ENCODE assay signal across 8 mouse cellular contexts in the genomic region with DNA sequence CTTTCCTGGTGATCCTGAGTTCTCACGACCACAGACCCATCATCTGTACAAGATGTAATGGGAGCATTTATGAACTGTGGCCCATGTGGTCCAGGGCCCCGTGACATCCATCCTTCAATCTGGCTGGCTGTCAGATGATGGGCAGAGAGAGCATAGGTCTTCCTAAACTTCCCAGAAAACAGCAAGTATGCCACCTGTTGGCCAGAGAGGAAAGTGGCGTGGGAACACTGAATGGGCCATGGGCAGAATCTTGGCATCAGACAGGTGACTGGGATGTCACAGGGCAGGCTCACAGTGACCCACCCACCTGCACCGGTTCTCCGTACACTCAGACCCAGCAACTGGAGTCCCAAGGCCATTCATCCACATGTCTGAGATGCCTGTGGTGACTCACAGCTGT. TPM values are rescaled to one million over a fixed set of nuclear protein-coding genes. Genes with fewer than 3 reads are reported as not detected.
DNase-seq lines count a peak whose midpoint lies in the region; TF ChIP-seq lines count a peak whose summit lies in the region.
"Had no signal": no experiment of that assay in that cellular context is flagged by ENCODE, and none has a peak within 500 bp of the region (broad histone marks: within the 10 kb centered on the region; RNA-seq: fewer than 3 reads in every experiment).

No protein-coding gene starts in this region.

- no peak overlapping the region for H3K27ac ChIP-seq in left cerebral cortex, adult 2 months
- H3K27ac ChIP-seq: limb, embryonic 13.5 days had no signal

- TF ChIP-seq CTCF in left cerebral cortex, adult 2 months (IDR thresholded peaks at IDR 0.05), result peak; percentile 72

- DNase-seq in left cerebral cortex, adult 2 months (ENCODE audit: extremely low spot score in 1 of 2, low spot score in 2 of 2), result no peak
- no peak for DNase-seq in left cerebral cortex, adult 11 months (ENCODE audit: low spot score)
- DNase-seq in Muller cell, postnatal 12 days (ENCODE audit: inconsistent ontology term), result peak; percentile 75
- peak; percentile 30 for DNase-seq in c-Kit-positive CD71-negative TER-119-negative erythroid progenitor cells, embryonic 14.5 days (ENCODE audit: low read depth)
- DNase-seq in kidney, postnatal 10 days, result peak; percentile 73
- DNase-seq in spleen, postnatal 36 days (ENCODE audit: low spot score in 2 of 2), result peak; percentile 35 to 52
- no peak for DNase-seq in right cerebral cortex, adult 18-20 months

- H3K4me3 ChIP-seq in left cerebral cortex, adult 2 months, result no peak overlapping the region
- H3K4me3 ChIP-seq: limb, embryonic 13.5 days had no signal

- intact Hi-C loops in left cerebral cortex, adult 2 months (cut with DNase I), result no loop called here

RNA-seq across cellular contexts. Expression of a gene that starts 4.4 kb away (rescaled TPM):
- 10 to 100 TPM; 10.4 to 11.0 TPM for total RNA-seq in left cerebral cortex, adult 2 months (2021)

RNA-seq across cellular contexts. Expression of a gene that starts 6.5 kb away (rescaled TPM):
- total RNA-seq in left cerebral cortex, adult 2 months (2021), result 100 to 1,000 TPM; 190 to 202 TPM

RNA-seq across cellular contexts. Expression of a gene that starts 23.5 kb away (rescaled TPM):
- 1 to 10 TPM; 1.8 to 2.6 TPM for total RNA-seq in left cerebral cortex, adult 2 months (2021)

RNA-seq across cellular contexts. Expression of a gene that starts 23.8 kb away (rescaled TPM):
- 10 to 100 TPM; 64.0 to 70.5 TPM for total RNA-seq in left cerebral cortex, adult 2 months (2021)

RNA-seq across cellular contexts. Expression of a gene that starts 30.4 kb away (rescaled TPM):
- 100 to 1,000 TPM; 102 to 104 TPM for total RNA-seq in left cerebral cortex, adult 2 months (2021)

Comparison
In these comparisons a context has a peak if more than half of its experiments do, and no peak if none do; other contexts are left out.
1. DNase-seq: peak in Muller cell, postnatal 12 days (single experiment), c-Kit-positive CD71-negative TER-119-negative erythroid progenitor cells, embryonic 14.5 days (single experiment), kidney, postnatal 10 days (single experiment) and spleen, postnatal 36 days (2 of 2); none in left cerebral cortex, adult 2 months (0 of 2), left cerebral cortex, adult 11 months (single experiment) and right cerebral cortex, adult 18-20 months (single experiment).